Mouse (Mus musculus): Measurements from ENCODE around the gene Hs3st5. TPM values are rescaled to one million over a fixed set of nuclear protein-coding genes. Genes with fewer than 3 reads are reported as not detected.

Gene Hs3st5
- polyA plus RNA-seq, 1 experiment from 2014 or later: 1.4 TPM

GRCm38 (mm10) chr10:36834224-36834623 is 327.6 kb downstream of the Hs3st5 start:
- H3K27ac ChIP-seq (ENCODE audit: low read depth, low read length): no peak overlapping the region
- H3K4me2 ChIP-seq (ENCODE audit: low read depth, low read length, severe bottlenecking): no peak overlapping the region
- H3K27me3 ChIP-seq (ENCODE audit: control insufficient read depth, insufficient read depth, low read length): no peaks in the 10 kb centered on the region
- DNase-seq (ENCODE audit: low spot score): peak; percentile 56
- WGBS: 18% methylated on average over 5 of the region's 5 CpGs
- no peak overlapping the region for H3K4me3 ChIP-seq (ENCODE audit: low read depth, low read length)
- no peak overlapping the region for H3K9ac ChIP-seq (ENCODE audit: low read length)
- no peaks in the 10 kb centered on the region for H3K36me3 ChIP-seq (ENCODE audit: control insufficient read depth, insufficient read depth, low read length)
- H3K4me1 ChIP-seq (replicated peaks; ENCODE audit: control insufficient read depth, insufficient read depth, low read length): no peaks in the 10 kb centered on the region
- no peak for ATAC-seq (replicated peaks; ENCODE audit: low FRiP score)
- no peaks in the 10 kb centered on the region for H3K9me3 ChIP-seq (ENCODE audit: control insufficient read depth, low read length)

GRCm38 (mm10) chr10:36835836-36836516 is 329.4 kb downstream of the Hs3st5 start:
- H3K9me3 ChIP-seq (ENCODE audit: control insufficient read depth, low read length): no peaks in the 10 kb centered on the region
- H3K27ac ChIP-seq (ENCODE audit: low read depth, low read length): no peak overlapping the region
- WGBS: 86% methylated on average over 5 of the region's 5 CpGs

GRCm38 (mm10) chr10:36850231-36850630 is 343.6 kb downstream of the Hs3st5 start:
- no peak overlapping the region for H3K4me3 ChIP-seq (ENCODE audit: low read depth, low read length)
- no peaks in the 10 kb centered on the region for H3K36me3 ChIP-seq (ENCODE audit: control insufficient read depth, insufficient read depth, low read length)
- H3K27me3 ChIP-seq (ENCODE audit: control insufficient read depth, insufficient read depth, low read length): no peaks in the 10 kb centered on the region
- H3K9ac ChIP-seq (ENCODE audit: low read length): no peak overlapping the region
- 82% methylated on average over 3 of the region's 3 CpGs for WGBS
- H3K9me3 ChIP-seq (ENCODE audit: control insufficient read depth, low read length): no peaks in the 10 kb centered on the region
- no peaks in the 10 kb centered on the region for H3K4me1 ChIP-seq (replicated peaks; ENCODE audit: control insufficient read depth, insufficient read depth, low read length)
- H3K27ac ChIP-seq (ENCODE audit: low read depth, low read length): no peak overlapping the region
- no peak overlapping the region for H3K4me2 ChIP-seq (ENCODE audit: low read depth, low read length, severe bottlenecking)
- DNase-seq (ENCODE audit: low spot score): no peak
- no peak for ATAC-seq (replicated peaks; ENCODE audit: low FRiP score)

More at GRCm38 (mm10) chr10:36835836-36836516, 329.4 kb downstream of the Hs3st5 start:
- Histone ChIP-seq H3K27me3 (ENCODE audit: control insufficient read depth, insufficient read depth, low read length) (no peaks in the 10 kb centered on the region), H3K9ac (ENCODE audit: low read length) (no peak overlapping the region), H3K36me3 (ENCODE audit: control insufficient read depth, insufficient read depth, low read length) (no peaks in the 10 kb centered on the region), H3K4me2 (ENCODE audit: low read depth, low read length, severe bottlenecking) (no peak overlapping the region), H3K4me1 (replicated peaks; ENCODE audit: control insufficient read depth, insufficient read depth, low read length) (no peaks in the 10 kb centered on the region), H3K4me3 (ENCODE audit: low read depth, low read length) (no peak overlapping the region)
- ATAC-seq (replicated peaks; ENCODE audit: low FRiP score) (no peak), DNase-seq (ENCODE audit: low spot score) (no peak)

- no peak for DNase-seq (ENCODE audit: low spot score)
- Histone ChIP-seq H3K4me1 (replicated peaks; ENCODE audit: control insufficient read depth, insufficient read depth, low read length) (no peaks in the 10 kb centered on the region), H3K9me3 (ENCODE audit: control insufficient read depth, low read length) (no peaks in the 10 kb centered on the region), H3K4me3 (ENCODE audit: low read depth, low read length) (no peak overlapping the region), H3K27me3 (ENCODE audit: control insufficient read depth, insufficient read depth, low read length) (no peaks in the 10 kb centered on the region), H3K27ac (ENCODE audit: low read depth, low read length) (no peak overlapping the region), H3K4me2 (ENCODE audit: low read depth, low read length, severe bottlenecking) (no peak overlapping the region), H3K36me3 (ENCODE audit: control insufficient read depth, insufficient read depth, low read length) (no peaks in the 10 kb centered on the region), H3K9ac (ENCODE audit: low read length) (no peak overlapping the region)
- no peak for ATAC-seq (replicated peaks; ENCODE audit: low FRiP score)
- WGBS: 92% methylated on average over 2 of the region's 2 CpGs
Measured at GRCm38 (mm10) chr10:36862127-36862895, 355.7 kb downstream of the Hs3st5 start.
